Mouse (Mus musculus) thymus, postnatal 25 days (tissue): ENCODE data around the gene Gsta4.
"Not testable (repeated sequence)": the region's sequence is repeated elsewhere in the genome, so short reads cannot be mapped to it uniquely, and the experiment has no call there.

ENCODE experiments used
- DNase-seq: peaks from one replicate; pipeline ENCODE4 v3.0.0; 2022

Gene Gsta4

DNA sequence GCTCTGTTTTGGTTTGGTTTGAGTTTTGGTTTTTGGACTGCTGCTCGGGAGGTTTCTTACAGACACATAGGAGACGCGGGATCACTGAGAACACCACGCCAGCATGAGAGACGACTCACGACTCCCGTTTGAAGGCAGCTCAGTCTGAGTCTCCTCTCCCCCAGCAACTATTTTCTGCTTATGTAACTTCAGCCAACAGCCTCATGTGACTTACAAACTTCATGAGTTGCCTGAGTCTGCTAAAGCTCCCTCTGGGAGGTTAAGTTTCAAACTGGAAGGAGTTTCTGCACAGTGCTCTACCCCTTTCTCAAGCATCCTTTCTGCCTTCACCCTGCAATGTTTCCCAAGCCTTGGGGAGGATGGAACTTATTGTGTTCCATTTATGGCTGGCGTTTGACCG is 3.1 kb downstream of the Gsta4 start:
- no peak for DNase-seq

DNA sequence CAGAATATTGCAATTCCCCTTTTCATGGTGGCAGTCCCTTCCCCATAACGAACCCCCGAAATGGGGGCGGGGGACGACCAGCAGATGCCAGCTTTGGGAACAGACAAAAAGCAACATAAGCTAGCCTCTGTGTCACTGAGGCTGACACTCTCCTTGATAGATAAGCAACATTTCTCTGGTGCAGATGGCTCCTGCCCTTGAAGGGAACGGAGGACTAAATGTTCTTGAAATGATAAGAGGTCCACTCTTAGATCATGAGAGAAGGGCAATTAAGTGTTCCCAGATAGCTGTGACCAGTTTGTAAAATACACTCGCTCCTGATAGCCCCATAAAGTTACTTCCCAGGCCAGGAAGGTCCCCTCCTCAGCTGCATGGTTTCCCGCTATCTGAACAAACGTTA is 6.3 kb downstream of the Gsta4 start:
- no peak for DNase-seq

DNA sequence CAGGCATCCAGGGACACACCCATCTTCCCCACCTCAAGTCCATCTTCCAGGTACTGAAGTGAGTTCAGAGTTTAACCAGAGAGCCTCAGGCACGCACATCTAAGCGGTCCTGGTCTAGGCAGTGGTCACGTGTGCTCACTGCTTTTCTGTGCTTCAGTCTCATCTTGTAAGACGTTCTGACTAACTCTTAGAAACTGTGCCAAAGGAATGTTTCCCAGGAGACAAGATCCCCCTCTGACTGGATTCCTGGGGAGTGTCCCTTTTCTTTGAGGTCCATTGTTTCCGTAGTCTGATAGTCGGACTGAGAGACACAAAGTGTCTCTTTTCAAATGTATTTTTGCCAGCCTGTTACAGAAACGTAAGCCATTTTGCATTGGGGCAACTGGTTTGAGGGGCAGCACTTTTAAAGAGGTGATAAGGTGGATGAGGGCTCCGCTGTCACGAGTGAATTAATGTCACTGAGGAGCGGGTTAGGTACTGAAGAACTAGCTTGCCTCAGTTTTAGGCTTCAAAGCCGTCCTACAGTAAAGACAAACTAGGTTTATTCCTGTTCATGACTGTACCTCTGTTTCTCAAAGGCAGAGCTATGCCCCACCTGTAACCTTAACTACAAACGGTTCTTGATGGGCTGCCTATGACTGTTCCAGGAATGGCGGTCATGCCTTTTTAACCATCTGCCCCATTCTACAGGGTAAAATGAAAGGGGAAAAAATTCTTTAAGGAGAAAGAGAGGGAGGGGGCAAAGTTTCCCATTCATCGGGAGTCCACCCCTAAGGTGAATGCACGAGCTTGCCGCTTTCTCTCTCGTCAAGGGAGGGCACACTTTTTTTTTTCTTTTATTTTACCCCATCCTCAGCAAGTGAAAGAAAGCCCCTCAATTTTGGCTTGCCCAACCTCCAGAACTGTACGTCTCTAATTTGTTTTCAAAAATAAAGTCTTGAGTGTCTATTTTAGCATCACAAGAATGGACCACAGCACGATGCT is 8.4 kb downstream of the Gsta4 start:
- no peak for DNase-seq

DNA sequence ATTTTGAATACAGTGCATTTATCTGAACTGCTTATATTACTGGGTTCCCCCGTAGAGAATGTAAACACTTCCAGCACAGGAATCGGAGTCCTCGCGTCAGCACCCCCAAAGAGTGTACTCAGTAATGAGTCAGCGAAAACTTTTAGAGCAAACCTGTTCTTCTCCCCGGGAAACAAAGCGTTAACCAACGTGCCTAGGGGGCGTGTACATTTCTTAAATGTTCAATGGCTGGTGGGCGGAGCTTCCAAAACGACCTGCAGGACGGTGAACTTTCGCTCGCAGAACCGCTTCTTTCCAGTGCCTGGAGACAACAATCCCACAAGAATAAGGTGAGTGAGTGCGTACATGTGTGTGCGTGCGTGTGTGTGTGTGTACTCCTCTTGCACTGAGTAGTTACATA is 9.2 kb downstream of the Gsta4 start:
- DNase-seq, result peak; percentile 75

DNA sequence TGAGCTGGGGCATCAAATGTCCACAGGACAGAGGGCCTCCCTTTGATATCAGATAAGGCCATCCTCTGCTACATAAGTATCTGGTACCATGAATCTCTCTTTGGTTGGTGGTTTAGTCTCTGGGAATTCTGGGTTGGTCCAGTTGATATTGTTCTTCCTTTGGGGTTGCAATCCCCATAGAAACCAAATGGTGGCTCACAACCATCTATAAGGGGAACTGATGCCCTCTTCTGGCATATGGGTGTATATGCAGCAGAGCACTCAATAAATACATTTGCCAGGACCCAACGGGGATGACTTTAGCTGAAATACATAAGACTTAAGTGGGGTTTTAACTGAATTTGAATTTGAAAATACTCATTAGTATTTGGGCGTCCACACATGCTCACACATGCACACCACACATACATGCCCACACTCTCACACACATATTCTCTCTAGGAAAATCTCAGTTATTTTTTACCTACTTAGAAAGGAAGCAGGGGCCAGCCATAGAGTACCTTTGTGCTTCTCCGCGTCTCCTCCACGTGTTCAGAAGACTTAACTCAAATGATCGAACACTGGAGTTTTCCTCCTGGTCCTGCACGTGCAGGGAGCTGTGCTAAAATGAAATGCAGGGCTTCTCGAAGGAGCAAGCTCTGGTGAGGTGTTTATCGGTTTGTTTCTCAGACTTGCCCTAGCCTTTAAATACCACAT is 11.5 kb downstream of the Gsta4 start:
- peak; percentile 55 for DNase-seq

DNA sequence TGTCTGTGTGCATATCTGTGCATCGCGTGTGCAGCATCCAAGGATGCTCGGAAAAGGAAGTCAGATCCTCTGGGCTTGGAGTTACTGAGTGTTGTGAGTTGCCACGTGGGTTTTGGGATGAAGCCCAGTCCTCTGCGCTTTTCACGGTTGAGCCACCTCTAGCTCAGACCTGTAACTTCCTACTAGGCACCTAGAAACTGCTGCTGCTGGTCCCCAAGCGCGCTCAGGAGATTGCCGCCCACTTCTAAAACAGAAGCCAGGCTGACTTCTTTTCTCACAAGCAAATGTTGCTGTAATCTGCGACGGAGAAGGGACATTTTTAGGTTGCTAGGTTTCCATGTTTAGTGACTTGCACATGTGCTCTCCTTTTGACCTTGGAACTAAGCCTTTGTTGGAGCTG is 12.5 kb downstream of the Gsta4 start:
- DNase-seq, result no peak

DNA sequence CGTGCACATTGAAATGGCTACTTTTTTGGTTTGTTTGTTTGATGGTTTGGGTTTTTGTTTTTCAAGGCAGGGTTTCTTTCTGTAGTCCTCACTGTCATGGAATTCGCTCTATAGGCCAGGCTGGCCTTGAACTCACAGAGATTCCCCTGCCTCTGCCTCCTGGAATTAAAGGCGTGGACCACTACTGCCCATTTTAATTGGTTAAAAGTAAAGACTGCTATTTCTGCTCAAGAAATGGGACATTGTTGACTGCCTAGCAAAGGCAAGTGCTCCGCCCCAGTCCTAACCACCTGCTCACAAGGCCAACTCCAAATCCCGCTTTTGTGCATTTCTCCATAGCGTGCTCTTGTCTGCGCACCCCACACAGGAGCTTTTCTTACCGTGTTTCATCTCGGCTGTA is 15.2 kb downstream of the Gsta4 start:
- no peak for DNase-seq

DNA sequence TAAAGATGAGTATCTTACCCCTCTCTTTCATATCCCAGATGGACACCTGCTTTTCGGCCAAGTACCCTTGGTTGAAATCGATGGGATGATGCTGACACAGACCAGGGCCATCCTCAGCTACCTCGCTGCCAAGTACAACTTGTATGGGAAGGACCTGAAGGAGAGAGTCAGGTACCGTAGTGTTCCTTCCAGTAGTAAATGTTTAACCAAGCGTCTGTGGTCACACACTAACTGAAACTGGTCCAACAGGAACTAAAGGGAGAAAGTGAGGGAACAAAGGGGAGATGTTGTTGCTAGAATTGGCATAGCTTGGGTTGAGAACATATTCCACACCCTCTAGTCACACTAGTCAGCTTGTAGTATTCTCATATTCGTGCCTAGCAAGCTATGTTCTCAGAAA is 21.6 kb downstream of the Gsta4 start:
- no peak for DNase-seq

DNA sequence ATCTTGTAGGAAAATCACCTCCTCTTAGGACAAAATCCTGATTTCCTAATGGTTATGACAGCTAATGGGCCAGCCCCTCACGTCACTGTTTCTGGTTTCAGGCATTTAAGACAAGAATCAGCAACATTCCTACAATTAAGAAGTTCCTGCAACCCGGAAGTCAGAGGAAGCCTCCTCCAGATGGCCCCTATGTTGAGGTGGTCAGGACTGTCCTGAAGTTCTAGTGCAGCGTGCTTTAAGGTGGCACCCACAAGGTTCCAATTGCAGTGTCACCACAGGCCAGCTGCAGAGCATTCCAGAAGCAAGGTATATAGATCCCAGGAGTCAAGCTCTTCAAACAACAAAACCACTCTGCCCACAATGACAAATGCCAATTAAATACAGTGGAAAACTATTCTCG is 26.4 kb downstream of the Gsta4 start:
- DNase-seq, result no peak

DNA sequence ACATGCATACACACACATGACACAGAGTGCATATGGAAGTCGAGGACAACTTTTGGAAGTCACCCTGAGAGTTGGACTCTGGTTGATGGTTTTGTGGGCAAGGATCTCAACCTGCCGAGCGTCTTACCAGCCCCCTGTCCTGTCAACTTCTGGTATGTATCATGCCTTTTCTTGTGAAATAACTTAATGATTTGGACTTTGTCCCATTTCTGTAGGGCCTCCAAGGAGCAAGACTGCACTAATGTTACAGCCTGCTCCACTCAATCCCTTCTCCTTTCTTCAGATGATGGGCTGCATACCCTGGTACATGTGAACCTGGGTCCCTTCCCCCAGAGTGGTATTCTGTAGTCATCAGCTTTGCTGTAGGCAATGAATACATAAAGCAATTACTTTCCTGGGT is 27.5 kb downstream of the Gsta4 start:
- no peak for DNase-seq

DNA sequence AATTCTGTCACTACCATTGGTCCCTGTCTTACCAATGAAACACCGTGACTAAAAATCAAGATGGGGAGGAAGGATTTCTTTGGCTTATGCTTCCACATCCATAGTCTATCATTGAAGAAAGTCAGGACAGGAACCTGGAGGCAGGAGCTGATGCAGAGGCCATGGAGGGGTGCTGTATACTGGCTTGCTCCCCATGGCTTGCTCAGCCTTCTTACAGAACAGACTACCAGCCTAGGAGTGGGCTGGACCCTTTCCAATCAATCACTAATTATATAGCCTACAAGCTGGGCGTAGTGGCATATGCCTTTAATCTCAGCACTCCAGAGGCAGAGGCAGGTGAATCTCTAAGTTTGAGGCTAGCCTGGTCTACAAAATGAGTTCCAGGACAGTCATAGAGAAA is 28.2 kb downstream of the Gsta4 start:
- no peak for DNase-seq

DNA sequence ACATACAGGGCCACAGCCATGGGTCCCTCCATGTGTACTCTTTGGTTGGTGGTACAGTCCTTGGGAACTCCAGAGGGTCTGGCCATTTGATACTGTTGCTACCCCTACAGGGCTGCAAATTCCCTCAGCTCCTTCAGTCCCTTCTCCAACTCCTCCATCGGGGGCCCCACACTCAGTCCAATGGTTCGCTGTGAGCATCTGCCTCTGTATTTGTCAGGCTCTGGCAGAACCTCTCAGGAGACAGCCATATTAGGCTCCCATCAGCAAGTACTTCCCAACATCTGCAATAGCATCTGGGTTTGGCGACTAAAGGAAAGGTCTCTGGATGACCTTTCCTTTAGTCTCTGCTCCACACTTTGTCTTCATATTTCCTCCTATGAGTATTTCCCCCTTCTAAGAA is 28.9 kb downstream of the Gsta4 start:
- no peak for DNase-seq

DNA sequence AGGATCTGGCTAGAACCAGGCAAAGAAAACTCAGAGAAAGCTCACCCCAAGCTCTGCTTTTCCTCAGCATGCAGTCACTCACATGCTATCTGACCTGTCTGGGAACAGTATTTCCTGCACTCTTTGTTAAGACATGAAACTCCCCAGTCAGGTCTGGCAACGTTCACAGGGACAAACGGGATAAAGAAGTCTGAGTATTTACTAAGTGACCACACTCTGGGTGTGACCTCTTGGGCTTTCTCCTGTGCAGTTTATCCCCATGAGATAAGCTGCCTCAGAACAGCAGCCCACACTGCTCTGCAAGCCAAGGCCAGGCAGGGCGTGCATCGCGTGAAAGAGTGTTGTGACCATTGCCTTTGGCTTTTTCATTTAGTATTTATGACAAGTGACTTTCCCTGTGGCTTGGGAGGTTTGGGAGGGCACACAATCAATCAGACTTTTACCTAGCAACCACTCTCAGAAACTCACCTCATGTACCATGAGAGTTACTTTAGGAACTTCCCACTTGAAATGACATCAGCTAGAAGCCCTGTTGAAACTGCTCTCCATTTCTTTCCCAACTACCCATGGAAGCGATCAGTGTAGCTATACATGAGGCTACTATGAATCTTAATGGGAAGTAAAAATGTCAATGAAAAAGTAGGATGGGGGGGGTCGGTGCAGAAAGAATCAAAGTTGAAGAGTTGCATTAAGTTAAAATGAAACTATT is 29.9 kb downstream of the Gsta4 start:
- DNase-seq, result no peak

DNA sequence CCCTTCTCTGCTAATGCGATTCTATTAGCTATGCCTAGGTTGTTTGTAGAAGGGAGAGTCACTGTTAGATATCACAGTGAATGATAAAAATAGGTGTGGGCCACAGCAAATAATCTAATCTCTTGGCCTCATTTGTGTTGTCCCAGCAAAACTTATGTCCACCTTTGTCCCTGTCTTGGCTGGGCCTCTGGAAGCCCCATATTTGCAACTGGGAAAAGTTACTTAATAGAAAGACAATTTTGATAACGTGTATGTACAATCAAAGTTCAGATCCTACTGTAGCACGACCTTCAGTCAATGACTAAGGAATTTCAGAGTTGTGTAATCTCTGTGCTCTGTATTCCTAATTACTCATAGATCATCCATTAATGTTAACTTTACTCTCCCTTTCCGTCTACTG is 34.5 kb downstream of the Gsta4 start:
- DNase-seq, result no peak

DNA sequence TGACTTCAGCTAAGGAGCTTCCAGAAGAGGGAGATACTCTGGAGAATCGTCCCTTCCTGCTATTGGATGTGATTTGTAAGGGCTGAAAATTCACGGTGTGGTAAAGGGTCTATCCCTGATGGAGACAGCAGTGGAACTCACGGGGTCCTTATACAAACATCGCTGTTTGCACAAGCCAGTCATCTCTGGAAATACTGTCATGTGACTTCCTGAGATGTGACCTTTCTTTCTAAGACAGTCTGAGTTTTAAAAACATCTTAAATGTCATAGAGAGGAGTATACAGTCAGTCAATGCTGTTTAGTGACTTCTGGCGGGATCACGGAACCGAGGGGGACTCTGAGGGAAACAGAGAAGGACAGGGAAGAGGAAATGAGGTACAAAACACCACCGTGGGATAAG is 40.0 kb downstream of the Gsta4 start:
- DNase-seq, result no peak

DNA sequence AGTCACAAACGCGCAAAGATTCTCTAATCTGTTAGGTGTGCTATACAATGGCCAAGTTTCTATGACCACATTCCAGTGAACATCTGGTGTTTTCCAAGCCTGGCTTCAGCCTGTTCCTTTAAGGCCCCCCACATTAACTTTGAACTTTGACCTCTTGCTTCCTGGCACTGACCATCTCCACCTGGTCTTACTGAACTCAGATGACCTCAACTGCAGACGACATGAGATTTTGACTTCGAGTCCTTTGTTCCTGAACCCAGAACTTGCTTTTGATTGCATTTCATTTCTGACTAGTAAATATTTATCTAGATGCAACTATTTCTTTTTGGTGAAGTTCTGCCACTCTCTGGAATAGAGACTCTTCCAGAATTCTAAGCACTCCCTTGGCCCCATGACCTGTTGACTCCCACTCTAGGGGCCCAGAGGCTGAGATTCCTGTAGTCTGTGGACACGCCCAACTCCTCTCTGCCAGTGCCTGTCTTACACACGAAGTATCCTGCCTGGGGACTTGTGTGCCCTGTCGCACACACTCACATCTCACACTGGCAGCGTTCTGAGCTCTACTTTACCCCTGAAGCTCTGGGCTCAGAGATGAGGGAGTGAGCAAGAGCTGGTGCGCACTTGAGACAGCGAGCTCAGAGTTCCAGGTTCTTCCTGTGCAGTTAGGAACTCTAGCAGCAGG is 40.8 kb downstream of the Gsta4 start:
- DNase-seq, result no peak

DNA sequence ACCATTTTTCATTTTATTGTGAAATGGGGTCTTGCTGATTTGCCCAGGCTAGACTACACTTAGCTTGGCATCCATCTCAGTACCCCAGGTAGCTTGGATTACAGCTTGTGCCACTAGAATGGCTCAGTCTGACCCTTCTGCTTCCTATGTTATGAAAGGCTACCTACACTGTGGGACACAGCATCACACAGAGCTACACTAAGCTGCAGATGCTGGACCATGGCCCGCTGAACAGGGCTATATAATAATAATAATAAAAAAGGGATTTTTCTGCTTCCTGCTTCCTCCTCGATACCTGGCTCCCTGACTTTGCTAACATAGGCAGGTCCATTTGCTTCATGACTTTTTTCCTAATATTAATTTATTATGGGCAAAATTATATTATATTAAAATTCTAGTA is 41.8 kb downstream of the Gsta4 start:
- no peak for DNase-seq

DNA sequence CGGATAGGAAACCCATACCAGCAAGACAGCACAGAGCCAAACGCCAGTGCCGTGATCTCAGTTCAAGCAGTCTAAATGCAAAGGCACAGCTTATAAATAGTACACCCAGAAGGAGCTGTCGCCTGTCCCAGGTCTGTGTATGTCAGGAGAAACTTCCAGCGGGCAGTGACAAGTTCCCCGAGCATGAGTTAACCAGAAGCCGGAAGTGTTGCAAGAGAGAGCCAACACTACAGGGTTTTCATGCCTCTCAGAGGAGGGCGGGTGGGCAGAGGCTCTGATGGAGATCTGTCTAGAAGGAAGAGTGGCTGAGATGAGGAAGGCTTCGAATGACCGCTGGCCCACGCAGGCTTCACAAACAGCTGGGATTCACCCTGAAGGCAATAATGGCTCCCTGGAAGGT is 42.7 kb downstream of the Gsta4 start:
- no peak for DNase-seq

DNA sequence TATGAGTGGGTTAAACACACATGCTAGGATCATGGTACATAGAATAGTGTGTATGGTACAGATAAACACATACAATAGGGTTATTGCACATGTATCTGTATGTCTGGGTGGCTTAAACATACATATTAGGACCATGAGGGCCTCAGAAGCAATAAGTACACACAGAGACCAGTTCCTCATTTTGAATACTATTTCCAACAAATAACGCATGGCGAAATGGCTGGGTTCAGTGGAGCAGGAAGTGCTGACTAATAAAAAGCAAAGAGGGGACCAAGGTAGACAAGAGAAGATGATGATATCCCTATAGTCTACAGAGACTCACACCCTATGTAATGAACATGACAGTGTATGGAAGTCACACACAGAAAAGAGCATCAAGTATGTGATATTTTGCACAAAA is 45.5 kb downstream of the Gsta4 start:
- DNase-seq, result no peak

DNA sequence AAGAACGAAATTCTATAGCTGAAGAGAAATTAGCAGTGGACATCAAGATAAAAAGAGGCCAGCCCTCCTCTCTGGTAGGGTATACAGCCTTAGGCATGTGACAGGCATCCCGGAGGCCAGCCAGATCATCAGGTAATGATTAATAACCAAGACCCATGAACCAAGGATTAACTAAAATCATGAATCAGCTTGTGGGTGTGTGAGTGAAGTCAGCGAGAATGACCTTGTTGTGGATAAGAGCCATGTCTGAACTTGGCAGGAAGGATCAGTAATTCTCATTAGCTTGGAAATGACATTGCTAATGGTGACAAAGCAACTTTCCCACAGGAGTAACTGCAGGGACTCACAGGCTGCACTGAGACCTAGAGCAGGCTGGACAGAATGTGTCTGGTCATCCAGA is 47.1 kb downstream of the Gsta4 start:
- not testable (repeated sequence) for DNase-seq

DNA sequence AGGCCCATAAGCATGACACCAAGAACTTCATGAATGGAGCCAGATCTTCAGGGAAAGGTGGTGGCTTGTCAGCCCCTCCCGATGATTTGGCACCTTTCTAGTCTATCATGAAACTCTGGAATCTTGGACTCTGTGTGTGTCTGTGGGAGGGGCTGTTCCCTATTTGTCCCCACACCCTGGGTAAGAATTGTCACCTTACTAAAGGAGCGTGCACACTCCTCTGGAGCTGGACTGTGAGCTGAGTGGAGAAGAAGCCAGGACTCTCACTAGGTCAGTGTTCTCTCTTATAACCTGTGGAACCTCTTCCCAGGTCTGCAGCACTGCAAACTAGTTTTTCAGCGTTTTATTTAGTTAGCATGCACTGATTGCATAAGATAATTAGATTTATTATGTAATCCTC is 47.9 kb downstream of the Gsta4 start, which contains the start of gene Gsta1:
TSS of gene Gsta1 (plus strand) at position 196 of the 400 bp plus-strand sequence.
- DNase-seq, result not testable (repeated sequence)

DNA sequence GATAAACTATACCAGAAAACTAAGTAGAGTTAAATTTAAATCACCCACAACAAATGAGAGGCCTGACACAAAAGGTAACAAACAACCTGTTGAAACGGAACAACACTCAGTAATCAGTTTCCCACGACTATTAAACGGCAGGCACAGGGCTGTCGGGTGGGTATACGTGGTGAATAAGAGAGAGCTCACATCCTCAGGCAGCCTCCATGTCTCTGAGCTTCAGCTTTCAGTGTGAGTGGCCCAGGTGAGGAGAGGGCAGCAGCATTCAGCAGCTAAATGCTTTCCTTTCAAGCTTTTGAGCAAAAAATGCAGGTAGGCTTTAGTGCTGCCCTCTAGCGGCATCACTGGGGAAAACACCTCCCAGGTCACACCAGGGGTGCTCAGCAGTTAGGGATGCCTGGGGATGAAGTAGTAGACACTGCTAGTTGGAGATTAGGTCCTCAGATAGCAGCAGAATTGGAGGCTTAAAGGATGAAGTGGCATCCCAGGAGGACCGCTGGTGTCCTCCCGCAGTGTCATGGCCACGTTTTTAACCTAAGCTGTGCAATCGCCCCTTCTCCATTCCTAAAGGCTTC is 50.6 kb downstream of the Gsta4 start:
- not testable (repeated sequence) for DNase-seq
